Mouse (Mus musculus) brain, embryonic 14.5 days (tissue): ENCODE measurements around the gene Gm17606. TPM values are rescaled to one million over a fixed set of nuclear protein-coding genes. Genes with fewer than 3 reads are reported as not detected.
A peak's percentile ranks its signal among the peaks of the same experiment; 100 is the strongest.

Source experiments
- DNase-seq: peaks from one replicate; pipeline ENCODE4 v3.0.0-alpha.2; 2011; ENCODE audit warnings: low read depth
- CTCF ChIP-seq: fragments of 200-500 bp; IDR thresholded peaks from 2 replicates; pipeline ENCODE4 v1.5.1; 2012; ENCODE audit warnings: inconsistent platforms, mild to moderate bottlenecking, moderate library complexity, borderline replicate concordance; ENCODE audit not compliant: insufficient read depth, insufficient read length; ENCODE audit errors: extremely low read depth
- POLR2A ChIP-seq: fragments of 200-500 bp; IDR thresholded peaks from 2 replicates; pipeline ENCODE4 v1.6.1; 2012; ENCODE audit warnings: mild to moderate bottlenecking, inconsistent platforms, borderline replicate concordance; ENCODE audit not compliant: poor library complexity, insufficient read depth, insufficient read length, severe bottlenecking; ENCODE audit errors: extremely low read depth
- polyA plus RNA-seq: library from polyadenylated mRNA; depleted of rRNA; stranded (reverse); fragments of >200 nt; gene quantifications from 2 replicates; pipeline ENCODE4 v1.2.3, GENCODE M21; 2012

Gm17606 gene
- polyA plus RNA-seq, 1 experiment, result not detected

DNA sequence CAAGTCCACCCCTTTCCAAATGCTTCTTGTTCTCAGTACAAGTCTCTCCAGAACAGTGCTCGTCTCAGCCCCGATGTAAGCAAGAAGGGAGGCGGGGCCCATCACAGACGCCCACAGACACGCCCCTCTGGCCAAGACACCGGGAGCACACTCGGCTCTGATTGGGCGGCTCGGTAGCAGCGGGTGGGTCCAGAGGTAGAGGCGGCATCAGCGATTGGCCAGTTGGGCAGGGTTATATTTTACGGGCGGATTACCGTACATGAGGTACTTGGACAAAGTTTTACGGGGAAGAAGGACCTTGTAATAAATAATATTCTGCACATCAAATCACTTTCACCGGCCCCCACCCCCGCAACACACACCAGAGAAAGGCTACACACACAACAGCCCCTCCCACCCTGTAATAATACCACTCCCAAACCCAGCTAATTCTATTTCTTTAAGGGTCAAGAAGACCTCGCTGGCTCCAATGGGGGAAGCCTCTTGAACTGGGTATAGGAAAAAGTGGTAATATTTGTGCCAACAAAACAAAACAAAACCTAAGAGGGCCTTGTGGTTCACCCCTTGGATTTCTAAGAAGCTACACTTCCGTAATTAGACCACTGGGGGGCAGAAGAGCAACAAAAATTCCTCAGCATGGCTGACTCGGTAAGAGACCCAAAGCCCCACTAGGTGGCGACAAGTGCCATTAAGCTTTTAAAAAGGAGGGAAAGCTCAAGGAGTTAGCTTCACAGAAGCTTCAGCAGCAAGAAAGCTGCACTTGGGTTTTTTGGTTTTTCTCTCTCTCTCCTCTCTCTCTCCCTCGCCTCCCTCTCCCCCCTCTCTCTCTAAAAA lies 10.1 kb downstream of the Gm17606 start:
- peak; percentile 98 for TF ChIP-seq CTCF
- no peak for TF ChIP-seq POLR2A
- DNase-seq, result peak; percentile 97

- no peak for TF ChIP-seq CTCF
- TF ChIP-seq POLR2A, result no peak
- no peak for DNase-seq
Observed at GRCm38 (mm10) chr14:54651556-54651955, 10.8 kb downstream of the Gm17606 start.

- DNase-seq, result peak; percentile 47
- no peak for TF ChIP-seq CTCF
- no peak for TF ChIP-seq POLR2A
Observed at GRCm38 (mm10) chr14:54652787-54653186, 12.0 kb downstream of the Gm17606 start.

- peak; percentile 97 for DNase-seq
- TF ChIP-seq CTCF (no peak), POLR2A (peak; percentile 66; the same call in 1 of the 2 replicates)
Observed at GRCm38 (mm10) chr14:54653496-54653895, 12.7 kb downstream of the Gm17606 start.

DNA sequence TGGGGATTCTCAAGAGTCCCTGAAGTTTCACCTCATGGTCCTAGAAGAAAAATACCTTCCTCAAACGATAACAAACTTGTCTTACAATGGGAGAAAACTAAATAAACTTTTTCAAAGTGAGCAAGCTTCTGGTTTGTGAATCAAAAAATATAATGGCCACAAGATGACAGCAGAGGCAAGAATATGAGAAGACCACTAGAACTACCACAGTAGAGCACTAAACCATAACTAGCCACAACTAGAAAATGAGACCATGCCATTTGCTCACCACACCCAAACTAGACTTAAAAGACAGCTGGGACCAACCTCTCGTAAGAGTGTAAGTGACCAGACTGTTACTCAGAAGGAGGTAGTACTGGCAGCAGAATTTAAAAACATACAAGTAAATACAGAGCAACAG lies 19.3 kb downstream of the Gm17606 start:
- TF ChIP-seq CTCF, result no peak
- no peak for TF ChIP-seq POLR2A
- no peak for DNase-seq

GRCm38 (mm10) chr14:54664477-54665222 lies 23.9 kb downstream of the Gm17606 start:
- DNase-seq, result no peak
- TF ChIP-seq CTCF (no peak), POLR2A (no peak)

- DNase-seq, result no peak
- TF ChIP-seq POLR2A (no peak), CTCF (peak; percentile 58; the same call in 1 of the 2 replicates)
Observed at GRCm38 (mm10) chr14:54669381-54669780, 28.6 kb downstream of the Gm17606 start.

GRCm38 (mm10) chr14:54674317-54674716 lies 33.6 kb downstream of the Gm17606 start:
- TF ChIP-seq CTCF (no peak), POLR2A (no peak)
- DNase-seq, result no peak

DNA sequence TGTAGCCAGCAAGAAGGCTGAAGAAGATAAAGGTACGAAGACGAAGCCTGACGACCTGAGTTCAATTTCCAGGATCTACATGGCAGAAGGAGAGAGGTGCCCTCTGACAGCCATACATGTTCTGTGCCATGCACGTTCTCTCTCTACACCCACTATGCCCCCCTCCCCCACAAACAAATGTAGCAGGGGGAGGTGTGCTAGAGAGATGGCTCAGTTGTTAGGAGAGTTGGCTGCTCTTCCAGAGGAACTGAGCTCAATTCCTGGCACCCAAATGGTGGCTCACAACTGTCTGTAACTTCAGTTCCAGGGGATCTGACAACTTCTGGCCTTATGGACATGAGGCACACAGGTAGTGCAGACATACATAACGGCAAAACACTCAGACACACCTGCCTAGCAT lies 35.5 kb downstream of the Gm17606 start:
- TF ChIP-seq POLR2A, result no peak
- no peak for DNase-seq

GRCm38 (mm10) chr14:54678657-54679304 lies 38.0 kb downstream of the Gm17606 start:
- DNase-seq, result no peak

GRCm38 (mm10) chr14:54682396-54682795 lies 41.6 kb downstream of the Gm17606 start:
- TF ChIP-seq POLR2A (no peak), CTCF (no peak)
- DNase-seq, result no peak

More at GRCm38 (mm10) chr14:54678657-54679304, 38.0 kb downstream of the Gm17606 start:
- TF ChIP-seq CTCF, result no peak
- no peak for TF ChIP-seq POLR2A
